Mouse (Mus musculus) thymus, postnatal 0 days (tissue): ENCODE data around the gene Oscp1. TPM values are rescaled to one million over a fixed set of nuclear protein-coding genes. Genes with fewer than 3 reads are reported as not detected.
A peak's percentile ranks its signal among the peaks of the same experiment; 100 is the strongest.

ENCODE experiments used
- DNase-seq: peaks from one replicate; pipeline ENCODE4 v3.0.0-alpha.2; 2015; ENCODE audit warnings: low spot score
- polyA plus RNA-seq: library from polyadenylated mRNA; unstranded; fragments of >200 nt; fragmentation: Nextera tagmentation; extraction: Ambion mirVana; gene quantifications from 2 replicates; pipeline ENCODE4 v1.2.1, GENCODE M21; 2015

Oscp1 gene
- polyA plus RNA-seq, 1 experiment from 2014 or later: 5.0 TPM

DNA sequence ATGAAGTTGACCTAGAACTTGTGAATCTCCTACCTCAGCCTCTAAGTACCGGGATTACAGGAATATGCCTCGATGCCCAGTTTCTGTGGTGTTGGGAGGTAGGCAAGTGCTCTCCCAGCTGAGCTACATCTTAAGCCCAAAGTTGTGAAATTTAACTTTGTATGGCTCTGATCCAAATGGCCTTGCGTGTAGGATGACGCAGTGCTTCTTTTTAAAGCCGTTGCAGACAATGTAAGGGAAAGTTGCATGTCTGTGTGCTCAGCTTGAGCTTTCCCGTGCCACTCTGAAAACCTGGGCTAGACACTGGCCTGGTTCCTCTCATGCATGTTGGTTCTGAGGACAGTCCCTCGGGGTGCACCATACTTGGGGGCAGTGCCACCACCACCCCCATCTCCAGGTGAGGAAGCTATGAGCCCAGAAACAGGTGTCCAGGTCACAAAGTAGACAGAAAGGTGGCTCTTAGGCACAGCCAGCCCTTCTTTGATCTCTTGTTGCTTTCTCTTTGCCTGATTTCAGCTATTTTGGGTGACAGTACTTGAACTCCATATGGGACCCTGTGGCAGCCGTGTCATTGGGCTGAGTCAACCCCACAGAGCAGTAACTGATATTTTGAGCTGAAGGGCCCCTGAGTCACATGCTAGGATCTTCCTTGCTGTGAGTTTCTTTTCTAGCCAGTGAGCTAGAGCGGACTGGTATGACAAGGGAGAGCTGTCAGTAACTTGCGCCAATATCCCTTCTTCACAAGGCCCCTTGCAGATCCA, 51.4 kb downstream of the Oscp1 start:
- no peak for DNase-seq

DNA sequence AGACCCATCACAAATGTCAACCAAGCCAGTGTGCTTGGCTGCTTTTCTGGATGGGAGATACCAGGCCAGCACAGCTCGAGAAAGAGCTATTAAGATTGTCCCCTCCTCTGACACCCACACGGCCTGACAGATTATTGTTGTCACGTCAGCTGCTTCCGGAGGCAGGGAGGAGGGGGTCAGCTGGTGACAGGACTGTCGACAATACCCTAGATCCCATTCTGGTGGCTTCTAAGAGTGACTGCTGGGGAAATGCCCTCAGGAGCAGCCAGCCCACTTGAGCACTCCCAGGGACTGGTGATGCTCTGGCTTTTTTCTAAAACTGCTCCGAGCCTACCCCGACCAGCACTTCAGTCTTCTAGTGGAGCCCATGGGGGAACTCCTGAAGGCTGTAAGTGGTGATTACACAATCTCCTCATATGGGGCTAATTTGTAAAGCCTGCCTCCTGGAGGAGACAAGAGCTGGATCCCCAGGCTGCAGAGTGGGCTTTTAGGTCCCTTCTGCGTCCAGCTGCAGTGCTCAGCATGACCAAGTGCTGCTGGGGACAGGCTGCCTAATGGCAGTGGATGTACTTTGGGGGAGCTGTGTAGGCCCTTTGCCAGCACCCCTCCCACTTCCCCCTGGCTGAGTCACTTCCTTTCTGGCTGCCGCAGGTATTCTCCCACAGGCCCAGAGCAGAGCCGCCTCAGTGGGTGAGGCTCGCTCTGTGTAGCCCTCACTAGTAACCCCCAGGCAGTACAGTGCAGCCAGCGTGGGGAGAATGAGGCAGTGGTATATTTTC, 52.2 kb downstream of the Oscp1 start:
- DNase-seq: peak; percentile 81

DNA sequence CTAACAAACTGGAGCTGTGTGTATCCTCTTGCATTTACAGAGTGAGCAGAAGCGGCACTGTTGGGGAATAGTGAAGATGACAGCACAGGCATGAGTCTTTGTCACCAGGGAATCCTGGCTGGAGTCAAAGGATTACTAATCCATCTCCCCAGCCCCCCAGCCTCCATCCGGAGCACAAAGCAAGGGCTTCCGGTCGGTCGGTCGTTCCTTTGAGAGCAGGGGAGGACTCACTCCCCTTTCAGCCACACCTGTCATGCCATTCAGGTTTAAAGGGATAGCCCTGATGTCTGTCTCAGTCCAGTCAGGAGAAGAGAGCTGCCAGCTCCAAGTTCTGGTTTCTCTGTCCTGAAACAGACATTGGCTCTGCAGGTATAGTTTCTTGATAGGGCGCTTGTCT, 52.8 kb downstream of the Oscp1 start:
- DNase-seq: no peak

DNA sequence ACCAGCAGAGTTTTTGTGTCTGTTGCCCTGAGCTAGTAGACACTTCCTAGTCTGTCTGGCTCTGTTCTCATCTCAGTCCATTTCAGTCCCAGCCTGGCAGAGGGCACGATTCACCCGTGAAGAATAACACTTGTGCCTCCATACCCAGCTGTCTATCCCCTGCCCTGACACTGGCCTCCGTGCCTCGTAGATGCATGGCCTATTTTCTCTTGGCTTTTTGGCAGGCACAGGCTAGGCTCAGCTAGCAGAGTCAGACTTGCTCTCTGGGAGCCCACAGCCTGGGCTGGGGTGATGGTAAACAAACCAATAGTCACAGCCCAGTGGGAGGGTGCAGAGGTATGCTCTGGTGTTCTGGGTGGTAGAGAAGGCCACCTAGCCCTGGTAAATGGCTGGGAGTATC, 54.9 kb downstream of the Oscp1 start:
- no peak for DNase-seq

DNA sequence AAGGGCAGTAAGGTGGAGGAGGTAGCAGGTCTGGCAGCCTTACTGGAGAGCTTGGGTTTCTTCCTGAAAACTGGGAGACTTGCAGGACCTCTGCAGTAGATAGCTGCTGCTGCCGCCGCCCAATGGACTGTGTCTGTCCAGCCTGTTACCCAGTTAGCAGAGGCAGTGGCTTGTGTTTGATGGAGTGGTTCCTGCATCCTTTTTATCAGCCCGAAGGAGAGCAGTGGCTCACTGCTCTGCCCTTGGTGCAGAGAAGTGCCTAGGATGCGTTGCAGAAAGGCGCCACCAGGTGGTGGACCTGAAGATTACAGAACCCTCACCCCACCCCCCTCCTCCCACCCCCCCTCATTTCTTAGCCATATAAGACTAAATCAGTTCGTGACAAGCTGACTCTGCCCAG, 55.6 kb downstream of the Oscp1 start:
- peak; percentile 77 for DNase-seq

DNA sequence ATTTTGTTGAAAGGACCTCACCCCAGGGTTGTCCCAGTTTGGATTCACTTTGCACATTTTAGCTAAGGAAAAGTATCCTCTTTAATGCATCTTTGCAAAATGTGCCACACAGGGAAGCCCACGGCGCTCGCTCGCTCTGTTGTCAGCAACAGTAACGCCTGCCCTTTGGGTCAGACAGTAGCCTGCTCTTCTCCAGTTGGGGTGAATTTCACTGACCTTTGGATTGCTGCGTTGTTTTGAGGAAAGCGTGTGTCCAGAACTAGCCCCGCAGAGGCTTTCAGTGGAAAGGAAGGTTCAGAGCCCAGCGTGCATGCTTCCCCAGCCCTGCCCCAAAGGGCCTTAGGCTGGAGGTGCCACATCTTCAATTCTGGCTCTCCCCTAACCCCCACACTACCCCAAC, 57.0 kb downstream of the Oscp1 start:
- no peak for DNase-seq

DNA sequence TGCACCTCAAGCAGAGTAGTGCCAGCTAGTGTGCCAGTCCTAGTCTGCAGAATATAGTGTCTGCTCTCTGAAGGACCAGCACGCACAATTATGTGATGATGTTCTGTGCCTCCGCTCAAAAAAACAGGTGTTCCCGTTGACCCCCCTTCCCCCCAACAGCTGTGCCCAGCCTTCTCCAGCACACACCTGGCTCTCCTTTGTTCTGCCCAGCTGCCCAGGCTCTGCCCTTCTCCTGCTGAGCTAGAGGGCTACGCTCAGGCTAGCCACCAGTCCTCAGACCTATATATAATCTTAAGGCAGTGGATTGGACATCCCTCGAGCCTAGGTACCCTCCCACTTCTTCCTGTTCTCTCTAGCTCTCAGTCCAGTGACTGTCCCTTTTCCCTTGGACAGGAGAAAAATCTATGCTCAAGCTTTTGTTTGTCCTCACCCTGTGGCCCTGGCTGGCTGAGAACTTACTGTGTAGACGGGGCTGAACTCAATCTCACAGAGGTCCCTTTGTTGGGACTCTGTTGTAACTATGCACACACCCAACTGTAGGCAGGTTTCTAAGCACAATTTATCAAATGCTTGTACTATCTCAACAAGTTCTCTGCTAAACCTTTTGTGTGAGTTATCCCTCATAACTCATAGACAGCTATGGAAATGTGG, 57.6 kb downstream of the Oscp1 start:
- no peak for DNase-seq

DNA sequence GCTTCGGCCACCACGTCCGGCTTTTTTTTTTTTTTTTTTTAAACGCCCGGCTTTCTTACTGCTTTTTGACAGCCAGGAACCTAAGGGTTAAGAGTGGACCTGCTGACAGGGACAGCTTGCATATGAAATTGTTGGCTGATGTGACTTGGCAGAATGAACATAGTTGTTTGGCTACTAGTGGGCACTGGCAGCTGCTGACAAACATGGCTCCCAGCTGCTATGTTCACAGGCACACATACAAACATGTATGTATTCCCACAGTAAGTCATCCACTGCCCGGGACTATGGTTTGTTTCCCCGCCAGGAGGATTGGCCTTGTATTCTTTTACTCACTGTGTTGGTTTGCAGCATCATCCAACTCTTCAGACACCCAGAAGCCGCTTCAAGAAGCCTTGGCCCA, 58.8 kb downstream of the Oscp1 start:
- no peak for DNase-seq

DNA sequence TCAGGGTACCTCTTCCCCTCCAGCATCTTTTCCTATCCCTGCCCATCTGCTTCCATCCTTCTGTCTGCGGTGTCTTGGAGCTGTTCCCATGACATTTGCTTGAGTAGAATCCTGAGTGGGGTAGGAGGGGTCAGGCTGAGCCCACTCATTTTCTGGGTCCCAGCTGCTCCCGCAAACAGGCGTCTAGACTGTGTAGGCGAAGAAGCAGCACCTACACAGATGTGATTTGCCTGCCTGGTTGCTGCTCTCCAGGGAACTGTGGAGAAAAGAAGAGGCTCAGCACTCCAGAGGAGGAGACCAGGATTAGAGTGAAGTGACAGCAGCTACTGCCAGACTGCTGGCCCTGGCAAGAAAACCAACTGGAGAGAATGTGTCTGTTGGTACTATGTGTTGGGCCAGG, 60.3 kb downstream of the Oscp1 start:
- DNase-seq: no peak

DNA sequence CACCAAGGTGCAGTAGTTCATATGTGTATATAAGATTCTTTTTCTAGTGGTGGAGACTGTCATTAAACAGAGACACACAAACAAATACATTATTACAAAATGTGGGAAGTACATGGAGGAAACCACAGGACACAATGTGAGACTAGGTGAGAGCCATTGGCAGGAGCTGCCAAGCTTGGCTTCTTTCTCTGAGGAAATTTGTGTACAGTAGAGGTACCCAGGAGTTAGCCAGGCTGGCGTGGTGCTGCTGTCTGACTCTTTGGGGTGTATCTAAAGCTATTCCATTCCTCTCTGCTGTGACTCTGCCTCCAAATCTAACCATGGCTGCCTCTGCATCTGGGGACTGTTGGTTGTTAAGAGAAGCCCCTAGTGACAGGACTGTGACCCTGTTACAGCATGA, 60.7 kb downstream of the Oscp1 start:
- no peak for DNase-seq

DNA sequence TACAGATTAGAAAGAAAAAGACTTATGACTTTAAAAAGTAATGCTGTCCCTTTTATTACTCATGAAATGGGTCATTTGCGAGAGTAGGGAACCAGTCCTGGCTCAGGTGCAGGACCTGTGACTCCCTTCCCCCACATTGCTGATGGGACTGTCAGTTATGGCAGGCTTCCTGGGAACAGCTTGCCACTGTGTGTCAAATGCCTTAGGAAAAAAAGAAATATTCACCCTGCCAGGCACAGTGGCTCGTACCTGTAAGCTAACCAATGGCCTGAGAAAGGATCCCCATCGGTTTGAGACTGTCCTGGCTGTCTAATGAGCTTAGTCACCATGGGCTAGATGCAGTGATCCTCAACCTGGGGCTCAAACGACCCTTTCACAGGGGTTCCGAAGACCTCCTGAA, 61.7 kb downstream of the Oscp1 start:
- no peak for DNase-seq

DNA sequence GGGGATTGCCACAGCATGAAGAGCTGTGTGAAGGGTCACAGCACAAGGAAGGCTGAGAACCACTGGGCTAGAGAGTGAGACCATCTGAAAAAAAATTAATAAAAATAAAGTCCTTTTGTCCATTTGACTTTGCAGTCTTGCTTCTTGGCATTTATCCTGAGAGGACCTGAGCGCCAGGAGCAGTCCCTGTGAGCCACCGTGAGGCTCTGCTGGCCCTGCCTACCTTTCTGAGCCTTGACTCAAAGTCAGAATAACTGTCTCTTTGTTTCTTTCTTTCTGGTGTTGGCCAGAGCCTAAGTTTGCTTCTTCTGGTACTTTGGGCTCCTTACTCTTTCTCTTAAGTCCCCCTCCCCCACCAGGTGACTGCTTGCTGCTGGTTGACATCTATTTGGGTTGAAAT, 62.1 kb downstream of the Oscp1 start:
- DNase-seq: no peak

DNA sequence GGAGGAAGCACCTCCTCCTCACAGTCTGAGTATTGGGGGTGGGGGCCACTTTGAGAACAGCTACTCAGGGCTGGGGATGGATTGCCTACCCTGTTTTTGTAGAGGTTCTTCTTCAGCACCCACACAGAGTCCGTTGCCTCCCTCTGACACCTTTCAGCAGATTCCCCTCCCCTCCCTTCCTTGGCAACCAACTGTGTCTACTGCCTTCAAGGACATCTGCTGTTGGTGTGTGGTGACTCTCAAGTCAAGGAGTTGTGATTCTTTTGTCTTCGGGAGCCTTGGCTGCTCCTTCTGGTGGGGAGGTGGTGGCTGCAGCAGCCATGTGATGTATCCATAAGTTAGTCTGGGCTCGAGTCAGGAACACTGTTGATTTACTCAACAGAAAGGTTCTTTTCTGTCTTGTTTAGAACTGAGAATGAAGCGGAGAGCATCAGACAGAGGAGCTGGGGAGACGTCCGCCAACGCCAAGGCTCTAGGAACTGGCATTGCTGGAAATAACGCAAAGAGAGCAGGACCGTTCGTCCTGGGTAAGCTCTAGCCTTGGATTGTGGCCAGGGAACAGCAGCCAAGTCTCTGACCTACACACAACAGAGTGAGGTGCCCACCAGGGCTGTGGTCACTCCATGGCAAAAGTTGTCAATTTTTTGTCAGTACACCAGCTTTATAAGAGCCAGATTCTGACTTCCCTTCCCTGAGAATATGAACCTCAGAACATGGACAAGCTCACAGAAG, 65.1 kb downstream of the Oscp1 start:
- DNase-seq: no peak

DNA sequence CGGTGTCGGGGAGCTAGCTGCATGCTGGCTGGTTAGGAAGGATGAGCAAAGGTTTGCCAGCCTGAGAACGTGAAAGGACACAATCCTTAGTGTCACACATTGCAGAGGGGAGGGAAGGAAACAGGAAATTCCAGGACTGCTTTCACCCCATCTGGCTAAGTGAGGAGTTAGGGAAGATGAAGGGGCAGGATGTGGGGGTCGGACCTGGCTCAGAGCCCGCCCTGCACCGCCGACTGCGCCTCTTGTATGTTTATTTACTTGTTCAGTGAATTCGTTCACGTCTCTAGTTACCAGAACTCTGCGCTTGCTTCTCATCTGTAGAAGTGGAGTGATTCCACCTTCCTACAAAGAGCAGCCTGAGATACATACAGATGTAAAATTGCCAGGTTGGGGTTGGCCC, 72.1 kb downstream of the Oscp1 start:
- DNase-seq: no peak

DNA sequence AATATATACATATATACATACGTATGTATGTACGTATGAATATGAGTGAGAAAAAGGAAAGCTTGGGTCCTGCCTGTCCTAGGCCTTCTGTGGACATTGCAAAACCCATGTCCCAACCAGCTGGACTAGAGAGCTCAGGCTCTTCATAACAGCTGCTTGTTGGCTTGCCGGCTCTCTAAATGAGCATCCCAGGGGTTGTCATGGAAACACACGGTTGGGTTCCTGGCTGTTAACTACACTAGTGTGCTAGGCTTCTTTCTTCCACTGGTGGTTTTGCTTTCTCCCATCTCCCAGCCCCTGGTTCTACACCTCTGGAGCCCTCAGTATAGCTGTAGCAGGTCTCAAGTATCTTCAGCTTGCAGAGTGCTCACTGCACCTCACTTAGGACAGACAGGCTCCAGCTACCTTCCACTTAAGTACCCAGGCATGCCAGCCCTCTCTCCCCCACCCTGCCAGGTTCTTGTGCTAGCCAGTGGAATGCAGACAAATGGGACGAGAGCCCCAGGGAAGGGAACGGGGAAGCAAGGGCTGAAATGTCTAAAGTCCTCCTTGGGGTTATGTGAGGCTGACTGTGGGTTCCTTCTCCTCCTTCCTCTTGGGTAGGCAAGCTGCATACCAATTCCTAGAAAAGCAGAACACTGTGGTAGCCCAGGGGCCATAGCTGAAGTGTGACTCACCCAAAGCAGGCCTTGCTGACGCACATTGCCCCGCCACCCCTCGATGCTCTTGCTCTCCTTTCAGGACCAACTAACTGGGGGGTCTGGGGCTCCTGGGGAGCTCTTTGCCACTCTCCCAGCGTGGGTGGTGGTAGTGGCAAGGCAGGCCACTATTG, 73.1 kb downstream of the Oscp1 start:
- no peak for DNase-seq

DNA sequence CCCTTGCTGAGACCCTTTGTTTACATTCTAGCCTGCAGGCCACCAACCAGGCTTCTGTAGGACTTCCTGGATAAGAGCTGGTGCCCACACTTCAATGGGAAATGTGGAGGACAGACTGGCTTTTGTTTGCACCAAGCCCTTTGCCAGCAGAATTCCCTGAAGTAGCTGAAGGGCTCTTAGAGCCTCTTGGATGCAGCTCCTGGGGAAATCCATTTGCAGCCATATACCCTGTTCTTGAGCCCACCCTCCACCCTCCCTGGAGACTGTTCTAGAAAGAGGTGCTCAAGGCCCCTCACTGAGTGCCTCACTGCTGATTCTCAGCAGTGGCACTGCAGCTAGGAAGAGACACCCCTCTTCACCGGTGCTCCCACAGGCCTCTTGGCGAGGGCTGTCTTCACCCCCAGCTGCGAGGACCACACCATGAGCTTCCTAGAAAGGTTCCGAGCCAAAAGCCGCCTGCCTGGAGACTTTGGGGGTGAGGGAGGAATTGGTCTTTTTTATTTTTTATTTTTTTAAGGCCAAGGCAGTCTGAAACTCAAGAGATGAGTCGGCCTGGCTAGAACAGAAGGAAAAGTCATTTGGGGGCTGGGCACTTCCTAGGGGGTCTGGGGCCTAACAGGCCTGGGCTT, 74.4 kb downstream of the Oscp1 start:
- DNase-seq: no peak

DNA sequence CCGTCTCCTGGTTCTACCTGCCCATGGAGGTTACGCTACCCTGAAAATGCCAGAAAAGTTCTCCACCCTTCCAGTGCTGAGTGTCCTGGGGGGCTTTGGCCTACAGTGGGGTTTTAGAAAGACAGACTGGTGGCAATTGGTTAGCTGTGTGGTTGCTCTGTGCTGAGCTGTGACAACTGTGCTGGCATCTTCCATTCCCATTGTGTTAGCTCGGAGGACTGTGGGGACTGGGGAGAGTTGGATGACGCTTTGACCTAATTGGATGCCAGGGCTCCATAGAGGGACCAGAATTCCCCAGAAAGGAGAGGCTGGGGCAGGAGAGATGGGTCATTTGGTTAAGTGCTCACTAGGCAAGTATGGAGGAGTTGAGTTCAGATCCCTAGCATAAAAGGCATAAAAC, 75.9 kb downstream of the Oscp1 start:
- DNase-seq: no peak

DNA sequence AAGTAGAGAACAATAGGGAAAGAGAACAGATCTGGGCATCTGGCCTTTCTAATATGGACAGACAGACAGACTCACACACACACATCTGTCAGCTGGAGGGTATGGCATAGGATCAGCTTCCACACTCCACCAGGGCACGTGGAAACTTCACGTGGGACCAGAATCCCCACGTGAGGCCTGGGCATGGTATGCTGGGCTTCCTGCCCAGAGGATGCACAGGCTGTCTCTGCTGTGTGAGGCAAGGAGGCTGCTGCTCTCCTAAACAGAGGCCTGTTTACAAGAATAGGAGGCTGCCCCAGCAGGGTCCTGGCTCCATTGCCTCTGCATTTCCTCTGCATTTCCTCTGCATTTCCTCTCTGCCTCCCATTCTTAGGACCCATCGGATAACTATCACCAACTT, 76.3 kb downstream of the Oscp1 start:
- no peak for DNase-seq

DNA sequence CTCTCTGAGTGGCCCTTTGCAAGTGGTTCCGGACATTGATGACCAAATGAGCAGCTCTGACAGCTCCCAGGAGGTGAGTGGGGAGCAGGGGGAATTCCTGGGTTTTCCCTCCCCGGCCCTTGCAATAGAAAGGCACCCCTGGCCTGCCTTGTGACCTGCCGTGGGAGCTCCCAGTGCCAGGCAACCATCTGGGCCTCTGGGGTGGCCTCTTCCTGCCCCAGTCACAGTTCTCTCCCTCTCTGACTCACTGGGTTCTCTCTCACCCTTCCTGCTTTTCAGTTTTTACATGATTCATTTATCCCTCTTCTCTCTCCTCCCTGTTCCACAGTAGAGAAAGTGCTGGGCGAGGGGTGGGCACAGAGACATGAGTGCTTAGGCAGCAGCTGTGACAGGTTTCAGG, 79.4 kb downstream of the Oscp1 start:
- DNase-seq: no peak

DNA sequence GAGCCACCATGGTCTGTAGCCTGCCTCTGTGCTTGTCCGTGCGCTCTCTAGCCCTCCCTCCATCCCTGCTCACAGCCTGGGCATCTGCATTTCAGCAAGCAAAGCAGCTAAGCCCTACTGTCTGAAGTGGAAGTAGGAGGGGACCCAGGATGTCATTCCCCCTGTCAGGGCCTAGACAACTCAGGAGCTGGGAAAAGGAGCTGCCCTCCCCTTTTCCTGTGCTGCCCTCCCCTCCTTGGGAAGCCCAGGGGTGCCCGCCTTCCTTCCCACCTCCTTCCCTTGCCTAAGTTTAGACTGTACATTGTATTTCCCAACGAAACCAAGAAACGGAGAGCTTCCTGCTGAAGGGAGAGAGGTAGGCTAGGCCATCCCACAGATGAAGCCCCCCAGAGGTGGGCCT, 82.7 kb downstream of the Oscp1 start:
- DNase-seq: no peak
